Mouse (Mus musculus): ENCODE measurements around the gene Serinc3. TPM values are rescaled to one million over a fixed set of nuclear protein-coding genes. Genes with fewer than 3 reads are reported as not detected.
A peak's percentile ranks its signal among the peaks of the same experiment; 100 is the strongest.

Serinc3 gene
- polyA plus RNA-seq, 1 experiment, result 88.9 TPM

DNA sequence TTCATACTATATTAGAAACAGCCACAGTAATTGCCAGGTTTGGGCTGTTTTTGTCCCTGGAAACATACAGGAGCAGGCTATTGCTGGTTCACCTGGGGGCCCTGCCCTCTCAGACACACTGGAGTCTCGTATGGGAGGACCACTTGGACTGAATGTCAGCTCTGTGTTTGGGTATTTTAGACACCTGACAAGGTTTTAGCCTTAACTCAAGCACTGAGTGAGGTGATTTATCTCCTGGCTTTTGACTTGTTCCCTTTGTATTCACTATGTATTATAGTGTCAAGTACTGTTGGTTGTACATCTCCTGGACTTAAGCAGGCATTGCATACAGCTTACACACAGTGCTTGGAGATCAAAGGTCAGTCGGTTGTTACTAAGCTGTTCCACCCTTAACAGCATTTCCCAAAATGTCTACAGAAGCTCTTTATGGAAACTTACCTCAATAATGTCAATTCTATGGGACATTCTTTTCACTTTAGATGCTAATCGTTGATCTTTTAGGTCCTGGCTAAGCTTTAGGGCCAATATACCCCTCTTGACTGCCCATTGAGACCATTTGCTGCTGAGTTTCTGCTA lies 28.2 kb downstream of the Serinc3 start:
- no peak overlapping the region for H3K4me3 ChIP-seq
- no peaks in the 10 kb centered on the region for H3K27me3 ChIP-seq (ENCODE audit: control insufficient read depth, insufficient read depth, insufficient read length)
- TF ChIP-seq SRF (IDR thresholded peaks at IDR 0.05; ENCODE audit: control insufficient read depth, insufficient read length, low read depth) (no peak), REST (IDR thresholded peaks at IDR 0.05; ENCODE audit: insufficient read depth, insufficient read length) (no peak), MYOG (IDR thresholded peaks at IDR 0.05; ENCODE audit: control insufficient read depth in 1 of 3, insufficient read depth in 1 of 3, insufficient read length in 2 of 3, low read depth in 2 of 3) (no peak), E2F4 (IDR thresholded peaks at IDR 0.05; ENCODE audit: insufficient read depth) (no peak), TCF3 (IDR thresholded peaks at IDR 0.05; ENCODE audit: insufficient read length, low read depth) (no peak), POLR2AphosphoS2 (IDR thresholded peaks at IDR 0.05; ENCODE audit: insufficient read length, low read depth) (peak; percentile 47), POLR2A (IDR thresholded peaks at IDR 0.05; ENCODE audit: insufficient read length, low read depth) (no peak), MYOD1 (IDR thresholded peaks at IDR 0.05; ENCODE audit: control insufficient read depth in 1 of 3, insufficient read length in 2 of 3, low read depth in 2 of 3) (no peak), MAX (IDR thresholded peaks at IDR 0.05; ENCODE audit: low read depth) (no peak)
- no peak overlapping the region for H3ac ChIP-seq (ENCODE audit: control insufficient read depth, insufficient read length)
- H3K4me2 ChIP-seq (ENCODE audit: low read depth), result no peak overlapping the region
- peaks cover 57% of the 10 kb centered on the region for H3K36me3 ChIP-seq (ENCODE audit: control insufficient read depth, insufficient read depth)
- H3K79me2 ChIP-seq (ENCODE audit: control insufficient read depth, insufficient read depth), result no peaks in the 10 kb centered on the region

- H3K36me3 ChIP-seq (ENCODE audit: control insufficient read depth, insufficient read depth), result peaks cover 57% of the 10 kb centered on the region
- no peak overlapping the region for H3K4me2 ChIP-seq (ENCODE audit: low read depth)
- H3K79me2 ChIP-seq (ENCODE audit: control insufficient read depth, insufficient read depth), result no peaks in the 10 kb centered on the region
- H3ac ChIP-seq (ENCODE audit: control insufficient read depth, insufficient read length), result no peak overlapping the region
- TF ChIP-seq USF1 (IDR thresholded peaks at IDR 0.05; ENCODE audit: low read depth) (no peak), E2F4 (IDR thresholded peaks at IDR 0.05; ENCODE audit: insufficient read depth) (no peak), REST (IDR thresholded peaks at IDR 0.05; ENCODE audit: insufficient read depth, insufficient read length) (no peak), SRF (IDR thresholded peaks at IDR 0.05; ENCODE audit: control insufficient read depth, insufficient read length, low read depth) (no peak), POLR2AphosphoS2 (IDR thresholded peaks at IDR 0.05; ENCODE audit: insufficient read length, low read depth) (peak; percentile 56), TCF3 (IDR thresholded peaks at IDR 0.05; ENCODE audit: insufficient read length, low read depth) (no peak), MAX (IDR thresholded peaks at IDR 0.05; ENCODE audit: low read depth) (no peak), CEBPB (IDR thresholded peaks at IDR 0.05; ENCODE audit: insufficient read depth, poor library complexity, severe bottlenecking) (no peak), TCF12 (IDR thresholded peaks at IDR 0.05; ENCODE audit: insufficient read depth, poor library complexity, severe bottlenecking) (no peak), POLR2A (IDR thresholded peaks at IDR 0.05; ENCODE audit: insufficient read length, low read depth) (peak; percentile 19), MYOD1 (IDR thresholded peaks at IDR 0.05; ENCODE audit: control insufficient read depth in 1 of 3, insufficient read length in 2 of 3, low read depth in 2 of 3) (no peak), MYOG (IDR thresholded peaks at IDR 0.05; ENCODE audit: control insufficient read depth in 1 of 3, insufficient read depth in 1 of 3, insufficient read length in 2 of 3, low read depth in 2 of 3) (no peak)
- H3K27me3 ChIP-seq (ENCODE audit: control insufficient read depth, insufficient read depth, insufficient read length), result no peaks in the 10 kb centered on the region
- no peak overlapping the region for H3K4me3 ChIP-seq
These were observed 28.9 kb downstream of the Serinc3 start for GRCm38 (mm10) chr2:163615906-163616651.

DNA sequence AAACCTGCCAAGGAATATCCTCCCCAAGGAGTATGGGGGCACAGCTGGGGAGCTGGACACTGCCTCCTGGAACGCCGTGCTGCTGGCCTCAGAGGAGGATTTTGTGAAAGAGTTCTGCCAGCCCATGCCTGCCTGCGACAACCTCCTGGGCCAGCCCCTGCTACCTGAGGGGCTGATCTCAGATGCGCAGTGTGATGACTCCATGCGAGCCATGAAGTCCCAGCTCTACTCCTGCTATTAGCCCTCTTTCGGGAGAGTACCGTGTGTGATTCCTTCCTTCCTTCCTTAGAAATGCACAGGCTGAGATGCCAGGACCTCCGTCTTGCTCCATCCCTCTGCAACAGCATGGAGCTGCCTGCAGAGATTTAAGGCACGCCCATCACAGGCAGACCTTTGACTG lies 29.5 kb downstream of the Serinc3 start:
- no peaks in the 10 kb centered on the region for H3K27me3 ChIP-seq (ENCODE audit: control insufficient read depth, insufficient read depth, insufficient read length)
- no peak overlapping the region for H3ac ChIP-seq (ENCODE audit: control insufficient read depth, insufficient read length)
- no peak overlapping the region for H3K4me3 ChIP-seq
- H3K4me2 ChIP-seq (ENCODE audit: low read depth), result no peak overlapping the region
- TF ChIP-seq MYOG (IDR thresholded peaks at IDR 0.05; ENCODE audit: control insufficient read depth in 1 of 3, insufficient read depth in 1 of 3, insufficient read length in 2 of 3, low read depth in 2 of 3), result no peak
- peak; percentile 61 for TF ChIP-seq POLR2AphosphoS2 (IDR thresholded peaks at IDR 0.05; ENCODE audit: insufficient read length, low read depth)
- peak; percentile 15 for TF ChIP-seq POLR2A (IDR thresholded peaks at IDR 0.05; ENCODE audit: insufficient read length, low read depth)
- H3K79me2 ChIP-seq (ENCODE audit: control insufficient read depth, insufficient read depth), result no peaks in the 10 kb centered on the region
- peaks cover 50% of the 10 kb centered on the region for H3K36me3 ChIP-seq (ENCODE audit: control insufficient read depth, insufficient read depth)

DNA sequence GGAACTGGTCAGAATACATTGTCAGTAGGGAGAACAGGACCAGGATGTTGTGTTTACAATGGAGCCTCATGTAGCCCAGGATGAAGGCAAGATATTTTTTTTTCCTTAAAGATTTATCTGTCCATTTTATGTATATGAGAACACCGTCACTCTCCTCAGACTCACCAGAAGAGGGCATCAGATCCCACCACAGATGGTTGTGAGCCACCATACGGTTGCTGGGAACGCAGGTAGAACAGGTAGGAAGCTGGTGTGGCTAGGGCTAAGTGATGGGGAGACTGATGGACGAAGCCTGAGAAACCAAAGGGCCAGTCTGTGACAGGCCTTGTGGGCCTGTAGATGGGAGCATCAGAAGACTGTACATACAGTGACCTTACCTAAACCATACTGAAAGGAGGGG lies 30.9 kb downstream of the Serinc3 start:
- Histone ChIP-seq H3K36me3 (ENCODE audit: control insufficient read depth, insufficient read depth) (peaks cover 36% of the 10 kb centered on the region), H3K79me2 (ENCODE audit: control insufficient read depth, insufficient read depth) (no peaks in the 10 kb centered on the region), H3K27me3 (ENCODE audit: control insufficient read depth, insufficient read depth, insufficient read length) (no peaks in the 10 kb centered on the region), H3K4me2 (ENCODE audit: low read depth) (no peak overlapping the region), H3K4me3 (no peak overlapping the region), H3ac (ENCODE audit: control insufficient read depth, insufficient read length) (no peak overlapping the region)
- TF ChIP-seq REST (IDR thresholded peaks at IDR 0.05; ENCODE audit: insufficient read depth, insufficient read length) (no peak), TCF12 (IDR thresholded peaks at IDR 0.05; ENCODE audit: insufficient read depth, poor library complexity, severe bottlenecking) (no peak), POLR2A (IDR thresholded peaks at IDR 0.05; ENCODE audit: insufficient read length, low read depth) (no peak), E2F4 (IDR thresholded peaks at IDR 0.05; ENCODE audit: insufficient read depth) (no peak), MYOG (IDR thresholded peaks at IDR 0.05; ENCODE audit: control insufficient read depth in 1 of 3, insufficient read depth in 1 of 3, insufficient read length in 2 of 3, low read depth in 2 of 3) (no peak), MYOD1 (IDR thresholded peaks at IDR 0.05; ENCODE audit: control insufficient read depth in 1 of 3, insufficient read length in 2 of 3, low read depth in 2 of 3) (no peak), USF1 (IDR thresholded peaks at IDR 0.05; ENCODE audit: low read depth) (no peak), CEBPB (IDR thresholded peaks at IDR 0.05; ENCODE audit: insufficient read depth, poor library complexity, severe bottlenecking) (no peak), MAX (IDR thresholded peaks at IDR 0.05; ENCODE audit: low read depth) (no peak), SRF (IDR thresholded peaks at IDR 0.05; ENCODE audit: control insufficient read depth, insufficient read length, low read depth) (no peak), POLR2AphosphoS2 (IDR thresholded peaks at IDR 0.05; ENCODE audit: insufficient read length, low read depth) (no peak), TCF3 (IDR thresholded peaks at IDR 0.05; ENCODE audit: insufficient read length, low read depth) (no peak)

All from myocyte (in vitro differentiated cells).